Mouse (Mus musculus) limb, embryonic 12.5 days (tissue): Measurements from ENCODE around the gene Sgms1. TPM values are rescaled to one million over a fixed set of nuclear protein-coding genes. Genes with fewer than 3 reads are reported as not detected.

Source experiments
- ATAC-seq: fragments of 200-750 bp; cut with Nextera tagmentation; 2 replicates; pipeline ENCODE4 v1.8.0; 2017; ENCODE audit warnings: low read depth, moderate TSS enrichment; ENCODE audit not compliant: insufficient number of reproducible peaks, insufficient read depth, low FRiP score, low TSS enrichment
- H3K27ac ChIP-seq: fragments of 300-500 bp; sonication (generic); 2 replicates; pipeline ENCODE4 v1.5.1; 2016; ENCODE audit warnings: mild to moderate bottlenecking, moderate library complexity
- H3K27me3 ChIP-seq: fragments of 300-500 bp; sonication (generic); 2 replicates; pipeline ENCODE4 v1.6.1; 2016; ENCODE audit warnings: mild to moderate bottlenecking, moderate library complexity
- H3K36me3 ChIP-seq: fragments of 300-500 bp; sonication (generic); 2 replicates; pipeline ENCODE4 v1.6.1; 2016; ENCODE audit warnings: mild to moderate bottlenecking, moderate library complexity
- H3K4me1 ChIP-seq: fragments of 300-500 bp; sonication (generic); replicated peaks from 2 replicates; pipeline ENCODE4 v1.6.1; 2016
- H3K4me2 ChIP-seq: fragments of 300-500 bp; sonication (generic); 2 replicates; pipeline ENCODE4 v1.6.1; 2016; ENCODE audit warnings: mild to moderate bottlenecking, moderate library complexity
- H3K4me3 ChIP-seq: fragments of 300-500 bp; sonication (generic); replicated peaks from 2 replicates; pipeline ENCODE4 v1.5.1; 2016; ENCODE audit warnings: mild to moderate bottlenecking
- H3K9ac ChIP-seq: fragments of 300-500 bp; sonication (generic); replicated peaks from 2 replicates; pipeline ENCODE4 v1.6.1; 2016; ENCODE audit warnings: mild to moderate bottlenecking, moderate library complexity
- H3K9me3 ChIP-seq: fragments of 300-500 bp; sonication (generic); 2 replicates; pipeline ENCODE4 v1.6.1; 2016; ENCODE audit warnings: mild to moderate bottlenecking, moderate library complexity
- WGBS: fragments of 180-500 bp; shearing (Covaris S2); methylation state at CpG from one replicate; pipeline ENCODE4 v1.1.7; 2016; 5-methylcytosine and 5-hydroxymethylcytosine counted together
- polyA plus RNA-seq: library from polyadenylated mRNA; unstranded; fragments of >200 nt; fragmentation: Nextera tagmentation; extraction: Ambion mirVana; gene quantifications from 2 replicates; pipeline ENCODE4 v1.2.1, GENCODE M21; 2016

Gene Sgms1
- polyA plus RNA-seq, 1 experiment from 2014 or later: 21.6 TPM

DNA sequence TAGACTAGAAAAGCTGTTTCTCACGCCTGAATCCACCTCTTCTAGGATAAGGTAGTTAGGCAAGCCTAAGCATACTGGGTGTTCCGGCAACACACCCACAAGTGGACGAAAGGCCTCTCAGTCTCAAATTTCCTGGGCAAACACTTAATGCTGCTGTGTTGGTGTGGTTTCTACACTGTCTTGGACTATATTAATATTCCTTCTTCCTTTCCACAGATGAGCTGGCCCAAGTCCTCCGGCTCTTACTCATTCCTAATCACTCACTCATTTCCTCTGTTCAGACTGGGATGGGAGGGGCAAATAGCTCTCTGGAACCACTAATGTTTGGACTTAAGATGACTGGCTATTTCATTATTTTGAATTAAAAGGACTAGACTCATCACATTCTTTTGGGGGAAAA lies 84.6 kb downstream of the Sgms1 start:
- Histone ChIP-seq H3K4me3 (no peak overlapping the region), H3K27me3 (no peaks in the 10 kb centered on the region), H3K9ac (no peak overlapping the region), H3K36me3 (no peaks in the 10 kb centered on the region), H3K4me2 (no peak overlapping the region), H3K9me3 (no peaks in the 10 kb centered on the region), H3K27ac (no peak overlapping the region), H3K4me1 (peaks cover 3% of the 10 kb centered on the region; the same call in 1 of the 2 replicates)
- ATAC-seq: no peak
- WGBS: 65% methylated on average over 4 of the region's 4 CpGs

- H3K27me3 ChIP-seq: no peaks in the 10 kb centered on the region
- WGBS: 76% methylated on average over 9 of the region's 9 CpGs
- H3K4me1 ChIP-seq: peaks cover 6% of the 10 kb centered on the region; the same call in 1 of the 2 replicates
- H3K4me3 ChIP-seq: no peak overlapping the region
- no peak overlapping the region for H3K9ac ChIP-seq
- H3K9me3 ChIP-seq: no peaks in the 10 kb centered on the region
- no peak overlapping the region for H3K4me2 ChIP-seq
- no peaks in the 10 kb centered on the region for H3K36me3 ChIP-seq
- no peak for ATAC-seq
- H3K27ac ChIP-seq: no peak overlapping the region
Observed at GRCm38 (mm10) chr19:32304008-32304873, 85.3 kb downstream of the Sgms1 start.

GRCm38 (mm10) chr19:32302835-32303381 lies 86.6 kb downstream of the Sgms1 start:
- 86% methylated on average over 5 of the region's 5 CpGs for WGBS
- no peak for ATAC-seq
- no peak overlapping the region for H3K4me2 ChIP-seq
- H3K4me3 ChIP-seq: no peak overlapping the region
- peaks cover 6% of the 10 kb centered on the region; the same call in 1 of the 2 replicates for H3K4me1 ChIP-seq
- H3K9ac ChIP-seq: no peak overlapping the region
- no peaks in the 10 kb centered on the region for H3K36me3 ChIP-seq
- no peaks in the 10 kb centered on the region for H3K27me3 ChIP-seq
- no peak overlapping the region for H3K27ac ChIP-seq
- no peaks in the 10 kb centered on the region for H3K9me3 ChIP-seq

GRCm38 (mm10) chr19:32301568-32301967 lies 87.9 kb downstream of the Sgms1 start:
- no peak overlapping the region for H3K27ac ChIP-seq
- no peak overlapping the region for H3K4me3 ChIP-seq
- peaks cover 6% of the 10 kb centered on the region; the same call in 1 of the 2 replicates for H3K4me1 ChIP-seq
- H3K36me3 ChIP-seq: no peaks in the 10 kb centered on the region
- no peak overlapping the region for H3K4me2 ChIP-seq
- no peaks in the 10 kb centered on the region for H3K27me3 ChIP-seq
- no peaks in the 10 kb centered on the region for H3K9me3 ChIP-seq
- 92% methylated on average over 3 of the region's 3 CpGs for WGBS
- no peak for ATAC-seq
- H3K9ac ChIP-seq: no peak overlapping the region

DNA sequence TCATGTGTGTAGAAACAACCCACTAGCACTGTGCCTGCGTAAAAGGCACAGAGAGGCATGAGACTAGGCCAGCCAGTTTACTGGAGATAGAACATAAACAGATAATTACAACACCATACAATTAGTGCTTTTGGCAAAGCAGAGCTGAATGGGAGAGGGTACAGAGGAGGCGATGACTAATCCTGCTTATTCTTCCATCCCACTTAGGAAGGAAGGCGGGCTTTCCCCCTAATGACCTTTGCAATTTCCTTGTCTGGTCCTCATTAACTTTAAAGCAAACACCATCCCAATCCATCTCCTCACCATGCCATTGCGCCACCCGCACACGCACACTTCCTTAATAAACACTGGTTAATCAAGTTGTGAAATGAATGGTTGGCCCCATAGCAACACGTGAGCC lies 91.3 kb downstream of the Sgms1 start:
- Histone ChIP-seq H3K4me2 (no peak overlapping the region), H3K9ac (no peak overlapping the region), H3K27ac (no peak overlapping the region), H3K27me3 (no peaks in the 10 kb centered on the region), H3K4me3 (no peak overlapping the region), H3K9me3 (no peaks in the 10 kb centered on the region), H3K4me1 (peaks cover 3% of the 10 kb centered on the region; the same call in 1 of the 2 replicates), H3K36me3 (no peaks in the 10 kb centered on the region)
- ATAC-seq: no peak
- WGBS: 28% methylated on average over 7 of the region's 7 CpGs

DNA sequence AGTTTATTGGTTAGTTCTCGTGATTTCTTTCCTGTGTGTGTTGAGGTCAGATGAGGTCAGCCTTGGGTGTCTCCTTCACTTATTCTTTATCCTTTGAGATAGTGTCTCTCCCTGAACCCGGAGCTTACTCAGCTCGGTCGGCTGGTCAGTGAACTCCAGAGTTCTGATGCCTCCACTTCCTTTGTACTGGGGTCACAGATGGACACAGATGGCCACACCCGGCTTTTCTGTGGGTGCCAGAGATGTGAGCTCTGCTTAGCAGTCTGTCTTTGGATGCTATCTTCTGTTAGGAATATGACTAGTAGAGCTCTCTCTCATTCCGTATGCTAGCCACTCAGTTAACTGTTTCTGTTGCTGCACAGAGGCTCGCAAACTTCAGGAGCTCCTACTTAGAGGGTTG lies 92.7 kb downstream of the Sgms1 start:
- Histone ChIP-seq H3K27me3 (no peaks in the 10 kb centered on the region; the same call in 1 of the 2 replicates), H3K4me2 (no peak overlapping the region), H3K27ac (no peak overlapping the region), H3K36me3 (no peaks in the 10 kb centered on the region), H3K9me3 (no peaks in the 10 kb centered on the region), H3K4me1 (peaks cover 9% of the 10 kb centered on the region; the same call in 1 of the 2 replicates), H3K9ac (no peak overlapping the region), H3K4me3 (no peak overlapping the region)
- no peak for ATAC-seq
- 76% methylated on average over 7 of the region's 7 CpGs for WGBS

DNA sequence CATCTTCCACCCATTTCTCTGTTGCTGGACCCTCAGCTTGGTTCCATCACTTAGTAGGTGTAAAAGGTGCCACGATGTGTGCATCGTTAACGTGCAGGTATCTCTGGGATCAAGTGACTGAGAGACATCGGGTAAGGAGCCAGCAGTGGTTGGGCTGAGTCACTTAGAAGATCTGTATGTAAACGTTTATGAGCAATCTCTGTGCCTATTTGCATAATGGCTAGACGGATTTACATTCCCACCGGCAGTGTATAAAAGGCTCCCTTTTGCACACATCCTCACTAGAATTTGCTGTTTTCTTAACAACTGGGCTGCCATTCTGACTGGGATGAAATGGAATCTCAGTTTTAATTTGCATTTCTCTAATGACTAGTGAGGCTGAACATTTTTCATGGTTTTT lies 93.9 kb downstream of the Sgms1 start:
- H3K9me3 ChIP-seq: no peaks in the 10 kb centered on the region
- H3K27ac ChIP-seq: no peak overlapping the region
- H3K4me2 ChIP-seq: no peak overlapping the region
- no peak for ATAC-seq
- no peaks in the 10 kb centered on the region for H3K36me3 ChIP-seq
- no peak overlapping the region for H3K9ac ChIP-seq
- H3K4me3 ChIP-seq: no peak overlapping the region
- peaks cover 11% of the 10 kb centered on the region; the same call in 1 of the 2 replicates for H3K4me1 ChIP-seq
- WGBS: 86% methylated on average over 7 of the region's 7 CpGs
- H3K27me3 ChIP-seq: no peaks in the 10 kb centered on the region; the same call in 1 of the 2 replicates

GRCm38 (mm10) chr19:32292782-32293776 lies 96.4 kb downstream of the Sgms1 start:
- Histone ChIP-seq H3K9ac (no peak overlapping the region), H3K9me3 (no peaks in the 10 kb centered on the region), H3K27me3 (no peaks in the 10 kb centered on the region; the same call in 1 of the 2 replicates), H3K4me2 (no peak overlapping the region), H3K36me3 (no peaks in the 10 kb centered on the region), H3K27ac (no peak overlapping the region), H3K4me1 (peaks cover 19% of the 10 kb centered on the region), H3K4me3 (no peak overlapping the region)
- 87% methylated on average over 12 of the region's 12 CpGs for WGBS
- ATAC-seq: no peak

DNA sequence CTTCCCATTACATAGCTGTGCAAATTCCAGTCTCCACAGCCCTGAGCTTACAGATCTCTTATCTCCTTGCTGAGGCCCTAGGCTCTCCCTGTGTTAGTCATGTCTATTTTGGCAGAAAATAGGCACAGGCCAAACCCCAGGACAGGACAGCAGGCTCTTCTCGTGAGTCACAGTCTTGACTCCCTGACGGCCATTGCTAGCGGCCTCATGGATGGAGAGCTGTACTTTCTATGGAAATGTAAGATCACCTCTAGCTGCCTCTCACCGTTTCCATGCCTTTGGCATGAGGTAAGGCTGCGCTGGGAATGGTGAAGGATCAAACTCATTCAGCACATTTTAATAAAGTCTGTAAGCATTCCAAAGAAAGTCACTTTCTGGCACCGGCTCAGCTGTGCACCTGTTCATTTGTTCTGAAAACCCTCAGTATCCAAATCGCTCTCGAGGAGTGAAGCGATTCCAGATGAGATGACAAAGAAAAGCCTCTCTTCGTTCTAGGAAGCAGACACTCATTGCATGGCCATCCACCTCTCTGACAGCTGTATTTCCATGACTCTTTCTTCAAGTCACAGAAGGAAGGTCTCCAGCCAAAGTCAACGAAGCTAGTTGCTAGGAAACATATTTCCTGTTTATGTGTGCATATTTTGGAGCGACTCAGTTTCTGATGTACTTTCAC lies 97.3 kb downstream of the Sgms1 start:
- 76% methylated on average over 12 of the region's 12 CpGs for WGBS
- Histone ChIP-seq H3K27ac (0 out of 2 replicates have a peak overlapping the region, but pooled peaks have one; percentile 31), H3K4me1 (peaks cover 19% of the 10 kb centered on the region), H3K4me2 (no peak overlapping the region), H3K27me3 (no peaks in the 10 kb centered on the region; the same call in 1 of the 2 replicates), H3K36me3 (no peaks in the 10 kb centered on the region), H3K4me3 (no peak overlapping the region), H3K9ac (no peak overlapping the region), H3K9me3 (no peaks in the 10 kb centered on the region)
- ATAC-seq: no peak

DNA sequence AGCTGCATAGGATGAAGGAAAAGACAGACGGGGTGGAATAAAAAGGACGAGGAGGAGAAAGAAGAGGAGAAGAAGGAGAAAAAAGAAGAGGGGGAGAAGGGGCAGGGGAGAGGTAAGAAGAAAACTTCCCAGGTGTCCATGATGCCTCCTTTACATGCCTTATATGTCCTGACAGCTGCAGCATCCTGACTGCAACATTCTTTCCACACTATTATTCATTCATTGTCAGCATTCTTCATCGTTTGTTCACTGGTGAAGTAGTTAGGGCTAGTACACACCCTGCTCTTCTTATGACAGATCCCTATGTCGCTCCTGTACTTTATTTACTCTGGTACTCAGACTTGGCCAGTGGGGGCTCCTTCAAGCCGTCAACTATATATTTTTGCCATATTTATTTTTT lies 98.4 kb downstream of the Sgms1 start:
- Histone ChIP-seq H3K9ac (no peak overlapping the region), H3K4me3 (no peak overlapping the region), H3K36me3 (no peaks in the 10 kb centered on the region), H3K27me3 (no peaks in the 10 kb centered on the region; the same call in 1 of the 2 replicates), H3K9me3 (no peaks in the 10 kb centered on the region), H3K27ac (no peak overlapping the region), H3K4me1 (peaks cover 19% of the 10 kb centered on the region), H3K4me2 (no peak overlapping the region)
- 84% methylated on average over 5 of the region's 5 CpGs for WGBS
- no peak for ATAC-seq
